Mouse (Mus musculus) thymus, postnatal 4 days (tissue): ENCODE results near the gene Atp6v1a.
A peak's percentile ranks its signal among the peaks of the same experiment; 100 is the strongest.

Experiments
- DNase-seq: peaks from one replicate; pipeline ENCODE4 v3.0.0; 2021

Atp6v1a gene

DNA sequence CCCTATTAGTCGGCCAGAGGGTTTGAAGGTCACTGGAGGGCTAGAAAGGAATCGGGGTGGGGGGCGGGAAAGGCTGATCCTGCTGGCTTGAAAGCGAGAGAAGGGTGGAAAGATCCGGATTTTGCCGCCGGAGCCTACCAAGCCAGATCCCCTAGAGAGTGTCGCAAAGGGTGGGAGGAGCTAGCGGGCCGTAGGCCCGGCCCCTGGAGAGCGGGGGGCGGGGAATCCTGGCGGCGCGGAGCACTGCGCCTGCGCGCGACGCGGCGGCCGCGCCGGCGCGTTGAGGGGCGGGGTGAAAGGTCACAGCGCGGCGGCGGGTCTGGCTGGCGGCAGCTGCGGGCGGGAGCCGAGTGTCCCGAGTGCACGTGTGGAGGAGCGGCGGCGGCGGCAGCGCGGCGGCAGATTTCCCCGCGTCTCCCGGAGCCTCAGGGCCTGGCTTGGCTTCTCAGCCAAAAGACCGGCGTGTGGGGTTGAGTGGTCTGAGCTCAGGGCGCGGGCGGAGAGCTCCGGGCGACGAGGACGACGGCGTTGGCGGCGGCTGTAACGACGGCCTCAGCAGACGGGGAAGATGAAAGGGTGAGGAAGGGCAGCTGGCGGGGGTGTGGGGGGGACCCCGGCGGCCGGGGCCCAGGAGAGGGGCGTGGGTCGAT, at the start of gene Atp6v1a, which contains the start of gene Naa50:
Gene Atp6v1a (minus strand): TSS at position 170 of the 650 bp plus-strand sequence.
Gene Naa50 (plus strand): TSS at position 295 of the 650 bp plus-strand sequence.
- peak; percentile 96 for DNase-seq

DNA sequence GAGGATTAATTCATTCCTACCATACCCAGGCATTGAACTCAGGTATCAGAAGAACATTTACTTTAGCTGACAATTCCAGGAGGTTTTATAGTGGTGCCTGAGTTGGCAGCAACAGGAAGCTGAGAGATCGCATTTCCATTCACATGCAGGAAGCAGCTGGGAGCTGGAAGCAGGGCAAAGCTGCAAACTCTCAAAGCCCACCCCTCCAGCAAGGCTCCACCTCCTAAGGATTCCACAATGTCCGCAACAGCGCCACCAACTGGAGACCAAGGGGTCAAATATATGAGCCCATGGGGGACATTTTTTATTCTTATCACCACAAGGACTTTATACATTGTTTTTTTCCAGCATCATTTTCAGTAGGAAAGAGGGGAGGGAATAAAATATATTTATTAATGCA, 49.3 kb upstream of the Atp6v1a start:
- no peak for DNase-seq

DNA sequence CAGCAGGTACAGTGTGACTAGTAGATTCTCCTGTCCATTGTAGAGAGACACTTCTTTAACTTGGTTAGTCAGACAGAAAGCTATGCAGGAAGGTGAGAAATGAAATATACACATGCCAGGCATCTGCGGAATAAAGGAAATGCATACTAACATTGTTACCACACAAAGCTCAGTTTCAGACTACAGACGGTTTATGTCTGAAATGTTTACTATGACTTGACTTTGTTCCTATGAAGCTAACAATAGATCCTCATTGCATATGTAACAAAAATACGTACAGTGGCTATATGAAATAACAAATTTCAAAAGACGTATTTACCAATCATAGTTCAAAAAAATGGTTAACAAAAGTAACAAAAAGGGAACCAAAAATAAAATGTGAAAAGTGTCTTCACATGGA, 47.7 kb upstream of the Atp6v1a start:
- DNase-seq: no peak

DNA sequence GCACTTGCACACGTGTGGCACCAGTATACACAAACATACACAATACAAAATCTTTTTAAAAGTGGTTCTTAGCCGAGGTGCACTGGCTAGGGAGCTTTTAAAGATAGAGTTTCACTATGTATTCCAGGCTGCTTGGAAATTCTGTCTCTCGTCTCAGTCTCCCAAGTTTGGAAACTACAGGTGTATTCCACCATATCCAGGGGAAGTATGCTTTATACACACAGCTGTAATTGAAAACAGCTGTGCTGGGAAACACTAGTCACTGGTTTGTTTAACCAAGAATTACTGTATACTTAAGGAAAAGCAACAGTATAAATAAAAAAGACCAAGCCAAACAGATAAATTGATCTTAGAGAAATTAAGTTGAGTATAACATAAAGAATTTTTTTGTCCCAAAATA, 45.3 kb upstream of the Atp6v1a start:
- no peak for DNase-seq

DNA sequence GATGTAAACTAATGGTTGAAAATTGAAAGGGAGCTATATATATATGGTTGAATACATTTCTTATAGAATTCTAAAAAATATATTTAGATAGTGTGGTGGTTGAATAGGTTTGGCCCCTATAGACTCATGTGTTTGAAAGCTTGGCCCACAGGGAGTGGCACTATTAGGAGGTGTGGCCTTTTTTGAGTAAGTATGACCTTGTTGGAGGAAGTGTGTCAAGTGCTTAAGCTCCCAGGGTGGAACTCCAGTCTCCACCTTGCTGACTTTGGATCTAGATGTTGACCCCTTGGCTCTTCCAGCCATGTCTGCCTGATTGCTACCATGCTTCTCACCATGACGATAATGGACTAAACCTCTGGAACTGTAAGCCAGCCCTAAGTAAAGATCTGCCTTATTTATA, 43.1 kb upstream of the Atp6v1a start:
- DNase-seq: no peak

DNA sequence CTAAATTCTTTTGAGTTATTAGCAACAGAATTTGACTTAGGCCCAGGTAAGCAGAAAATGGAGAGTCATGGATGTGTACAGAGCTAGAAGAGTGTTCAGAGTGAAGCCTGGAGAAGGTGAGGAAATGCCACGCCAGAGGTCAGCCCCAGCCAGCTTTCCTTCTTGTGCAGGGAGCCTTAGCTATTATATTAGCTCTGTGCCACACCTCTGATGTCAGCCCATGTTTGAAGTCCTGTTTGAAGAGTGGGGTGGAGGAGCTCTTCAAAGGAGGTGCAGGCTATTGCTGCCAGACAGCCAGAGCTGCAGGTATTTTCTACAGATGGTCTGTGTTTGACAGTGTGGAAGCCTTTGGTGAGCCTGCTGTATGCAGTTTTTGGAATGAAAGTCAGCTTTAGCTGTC, 39.0 kb upstream of the Atp6v1a start:
- DNase-seq: no peak

DNA sequence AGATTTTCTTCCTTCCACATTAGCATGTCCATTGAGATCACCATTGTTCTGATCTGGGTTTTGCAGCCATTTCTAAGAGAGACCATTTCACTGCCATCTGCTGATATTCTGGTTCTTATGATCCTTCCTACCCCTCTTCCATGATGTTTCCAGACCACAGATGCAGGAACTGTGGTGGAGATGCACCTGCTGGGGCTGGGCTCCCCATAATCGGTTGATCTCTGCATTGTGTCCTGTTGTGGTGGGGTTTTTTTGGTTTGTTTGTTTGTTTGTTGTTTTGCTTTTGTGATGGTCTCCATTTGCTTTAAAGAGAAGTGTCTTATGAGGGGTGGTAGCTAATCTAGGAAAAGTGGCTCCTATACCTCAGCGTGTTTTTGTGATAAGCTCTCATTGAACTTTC, 37.0 kb upstream of the Atp6v1a start:
- no peak for DNase-seq

DNA sequence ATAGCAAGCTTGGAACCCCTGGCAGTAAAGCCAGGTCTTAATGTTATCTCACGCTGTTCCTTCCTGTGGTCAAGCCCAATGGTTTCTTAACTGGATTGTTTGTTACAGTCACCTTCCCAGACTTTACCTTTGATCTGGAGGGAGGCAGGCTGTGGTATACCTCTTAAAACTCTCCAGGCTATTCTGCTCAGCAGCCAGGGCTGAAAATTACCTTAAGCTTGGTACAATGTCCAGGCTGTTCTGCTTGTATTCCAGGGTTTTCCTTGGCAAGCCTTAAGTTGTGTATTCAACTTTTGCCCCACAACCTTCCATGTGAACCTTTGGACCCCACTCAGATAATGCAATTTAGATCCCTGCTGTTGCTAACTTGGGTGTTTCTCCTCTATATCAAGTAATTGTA, 35.5 kb upstream of the Atp6v1a start:
- DNase-seq: no peak

DNA sequence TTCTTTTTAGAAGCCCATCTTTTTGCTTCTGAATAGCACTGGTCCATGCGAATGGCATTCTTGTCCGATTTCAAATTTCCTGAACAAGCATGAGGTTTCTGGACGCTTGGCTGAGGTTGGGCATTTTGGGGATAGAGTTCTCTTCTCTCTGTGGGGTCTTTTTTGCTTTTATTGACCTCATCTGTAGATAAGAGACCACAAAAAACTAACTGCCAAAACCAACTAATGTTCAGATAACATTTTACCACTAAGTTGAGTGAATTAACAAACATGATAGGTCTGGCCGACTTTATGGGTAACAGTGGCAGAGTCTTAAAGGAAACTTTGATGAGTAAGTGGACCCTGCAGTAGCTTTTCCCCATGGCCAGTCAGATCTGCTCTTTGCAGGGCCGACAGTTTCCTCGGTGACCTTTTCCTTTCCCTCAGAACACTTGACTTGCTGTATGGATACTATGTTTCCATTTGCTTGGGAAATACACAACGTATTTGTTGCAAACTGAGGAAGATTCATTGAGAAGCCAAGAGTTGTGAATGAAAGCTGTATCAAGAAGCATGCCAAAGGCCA, 34.5 kb upstream of the Atp6v1a start:
- no peak for DNase-seq

DNA sequence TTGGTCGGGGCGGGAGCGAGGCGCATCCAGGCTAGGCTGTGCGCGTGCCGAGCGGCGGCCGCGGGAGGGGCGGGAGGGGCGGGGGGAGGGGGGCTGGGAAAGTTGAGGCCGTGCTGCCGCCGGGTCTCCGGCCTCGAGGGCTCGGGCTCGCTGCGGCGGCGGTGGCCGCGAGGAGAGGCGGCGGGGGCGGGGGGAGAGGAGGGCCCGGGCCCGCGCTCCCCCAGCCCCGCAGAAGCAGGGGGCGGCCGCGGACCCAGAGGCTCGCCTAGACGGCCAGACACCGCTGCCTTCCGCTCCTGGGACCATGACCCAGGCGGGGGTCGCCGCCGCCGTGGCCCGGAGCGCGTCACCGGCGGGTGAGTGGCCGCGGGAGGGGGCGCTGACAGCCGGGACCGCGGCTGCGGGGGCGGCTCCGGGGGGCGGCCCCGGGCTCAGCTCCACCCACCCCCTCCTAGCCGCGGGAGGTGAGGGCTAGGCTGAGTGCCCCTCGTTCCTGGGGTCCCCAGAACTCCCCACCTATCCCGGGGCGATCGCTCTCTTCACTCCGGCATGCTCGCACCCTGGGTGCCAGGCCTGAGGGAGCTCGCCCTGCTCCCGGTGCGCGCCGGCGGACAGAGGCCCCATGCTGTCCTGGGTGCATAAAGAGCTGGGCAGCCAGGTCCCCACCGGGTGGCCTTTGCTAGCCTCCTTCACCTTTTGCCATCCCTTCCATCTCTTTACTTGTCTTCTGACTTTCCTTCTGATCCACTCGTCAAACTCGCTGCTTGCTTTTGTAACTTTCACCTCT, 33.8 kb upstream of the Atp6v1a start, which contains the start of gene Usf3:
Gene Usf3 (plus strand): TSS at position 92 of the 787 bp plus-strand sequence.
- peak; percentile 82 for DNase-seq

DNA sequence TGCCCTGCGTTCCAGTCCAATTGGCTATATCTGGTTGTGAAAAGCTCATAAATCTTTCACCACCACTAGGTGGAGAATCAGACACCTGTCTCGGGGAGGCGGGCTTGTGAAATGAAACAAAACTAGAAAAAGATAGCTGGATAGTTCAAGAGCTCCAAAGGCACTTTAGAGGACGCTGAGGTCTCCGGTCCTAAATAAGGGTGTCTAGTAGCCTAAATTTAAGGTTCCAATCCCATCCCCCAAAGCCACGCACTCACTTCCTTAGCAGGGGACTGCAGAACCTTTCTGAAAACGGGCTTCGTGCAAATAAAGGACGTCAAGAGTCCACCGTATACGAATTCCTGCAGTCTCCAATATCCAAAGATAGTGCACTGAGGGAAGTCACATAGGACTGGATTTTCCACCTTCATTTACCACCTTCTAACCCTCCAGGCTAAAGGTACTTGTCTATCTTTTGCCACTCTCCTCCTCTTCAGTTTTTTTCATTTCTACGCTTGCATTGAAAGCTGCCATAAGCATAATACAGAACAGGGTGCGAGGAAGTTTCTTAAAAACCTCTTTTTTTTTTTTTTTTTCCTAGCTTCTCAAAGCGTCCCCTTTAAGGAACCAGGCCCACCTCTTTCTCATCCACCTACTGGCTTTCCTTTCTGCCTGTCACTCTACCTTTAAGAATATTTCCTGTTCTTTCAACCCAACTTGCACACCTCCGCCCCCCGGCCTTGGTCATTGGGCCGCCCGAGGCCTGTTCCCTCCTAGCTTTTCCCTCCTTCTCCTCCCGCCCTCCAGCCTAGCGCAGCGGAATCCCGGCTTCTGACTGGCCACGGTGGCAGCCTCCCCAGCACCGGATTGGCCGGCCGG, 33.0 kb upstream of the Atp6v1a start:
- peak; percentile 96 for DNase-seq

DNA sequence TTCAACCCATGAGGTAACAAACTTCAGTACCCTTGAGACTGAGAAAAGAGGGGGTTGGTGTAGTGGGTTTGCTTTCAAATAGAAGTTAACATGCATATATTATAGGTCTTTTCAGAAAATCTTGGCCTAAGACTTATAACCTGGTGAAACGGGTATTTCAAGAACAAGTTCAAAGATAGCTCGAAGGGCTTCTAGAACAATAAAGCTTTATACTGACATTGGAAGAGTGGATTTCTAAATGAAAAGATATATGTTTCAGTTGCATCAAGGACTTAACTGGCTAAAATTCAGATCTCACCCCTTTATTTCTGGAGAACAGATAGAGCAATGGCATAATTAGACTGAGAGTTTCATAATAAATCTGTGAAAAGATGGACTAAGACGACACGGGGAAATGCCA, 29.5 kb upstream of the Atp6v1a start:
- DNase-seq: no peak

DNA sequence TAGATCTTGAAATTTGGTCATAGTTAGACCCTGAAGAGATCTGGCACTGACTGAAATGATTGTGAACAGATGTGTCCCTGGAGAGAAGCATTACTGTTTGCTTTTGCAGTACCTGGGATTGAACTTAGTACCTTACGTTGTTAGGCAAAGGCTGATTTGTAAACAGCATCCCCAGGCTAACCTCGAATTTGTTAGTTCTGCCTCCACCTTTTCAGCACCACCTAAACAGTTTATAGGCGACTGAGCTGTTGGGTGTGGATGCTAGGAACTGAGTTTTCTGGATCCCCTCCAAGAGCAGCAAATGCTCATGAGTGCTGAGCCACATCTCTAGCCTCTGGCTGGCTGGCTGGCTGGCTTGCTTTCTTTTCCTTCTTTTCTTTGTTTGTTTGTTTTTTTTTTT, 25.7 kb upstream of the Atp6v1a start:
- no peak for DNase-seq

DNA sequence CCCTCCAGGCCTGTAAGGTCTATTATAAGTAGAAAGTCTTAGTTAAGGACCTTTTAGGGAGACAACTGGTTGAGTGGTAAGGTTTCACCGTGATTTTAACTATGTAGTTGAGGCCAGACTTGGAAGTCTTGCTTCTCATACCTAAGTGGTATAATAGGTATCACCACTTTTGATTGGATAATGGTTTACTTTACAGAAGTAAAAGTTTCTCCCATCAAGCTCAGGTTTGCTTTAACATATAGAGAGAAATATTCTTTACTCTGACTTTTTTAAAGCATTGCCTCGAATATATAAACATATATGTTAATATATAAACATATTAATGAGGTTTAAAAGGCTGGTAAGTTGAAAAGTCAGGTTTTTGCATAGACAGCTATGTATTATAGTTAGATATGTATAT, 24.3 kb upstream of the Atp6v1a start:
- no peak for DNase-seq

DNA sequence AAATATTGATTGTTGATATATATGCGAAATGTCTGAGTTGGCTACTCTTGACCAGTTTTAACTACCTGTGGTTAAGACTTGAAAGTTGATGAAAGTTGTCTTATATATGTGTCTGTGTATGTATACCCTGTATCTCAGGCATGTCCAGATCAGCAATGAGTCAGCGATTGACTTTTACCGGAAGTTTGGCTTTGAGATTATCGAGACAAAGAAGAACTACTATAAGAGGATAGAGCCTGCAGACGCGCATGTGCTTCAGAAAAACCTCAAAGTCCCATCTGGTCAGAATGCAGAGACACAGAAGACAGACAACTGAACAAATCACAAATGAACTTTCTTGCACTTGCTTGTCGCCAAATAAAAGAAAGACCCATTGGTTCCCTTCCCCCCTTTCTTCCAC, 19.8 kb upstream of the Atp6v1a start:
- DNase-seq: no peak

DNA sequence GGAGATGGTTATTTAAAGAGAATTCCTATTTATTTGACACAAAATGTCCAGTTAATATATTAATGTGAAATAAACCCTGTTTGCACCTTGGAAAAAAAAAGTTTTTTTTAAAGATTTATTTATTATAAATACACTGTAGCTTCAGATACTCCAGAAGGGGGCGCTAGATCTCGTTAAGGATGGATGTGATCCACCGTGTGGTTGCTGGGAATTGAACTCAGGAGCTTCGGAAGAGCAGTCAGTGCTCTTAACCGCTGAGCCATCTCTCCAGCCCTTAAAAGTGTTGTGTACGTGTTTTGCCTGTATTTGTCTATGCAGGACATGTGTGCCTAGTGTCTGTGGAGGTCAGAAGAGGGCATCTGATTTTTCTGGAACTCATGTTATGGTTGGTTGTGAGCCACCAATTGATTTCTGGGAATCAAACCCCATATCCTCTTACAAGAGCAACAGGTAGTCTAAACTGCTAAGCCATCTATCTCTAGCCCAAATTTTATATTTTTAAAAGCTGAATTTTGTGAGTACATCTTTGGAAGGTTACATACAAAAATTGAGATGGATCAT, 15.1 kb upstream of the Atp6v1a start:
- no peak for DNase-seq

DNA sequence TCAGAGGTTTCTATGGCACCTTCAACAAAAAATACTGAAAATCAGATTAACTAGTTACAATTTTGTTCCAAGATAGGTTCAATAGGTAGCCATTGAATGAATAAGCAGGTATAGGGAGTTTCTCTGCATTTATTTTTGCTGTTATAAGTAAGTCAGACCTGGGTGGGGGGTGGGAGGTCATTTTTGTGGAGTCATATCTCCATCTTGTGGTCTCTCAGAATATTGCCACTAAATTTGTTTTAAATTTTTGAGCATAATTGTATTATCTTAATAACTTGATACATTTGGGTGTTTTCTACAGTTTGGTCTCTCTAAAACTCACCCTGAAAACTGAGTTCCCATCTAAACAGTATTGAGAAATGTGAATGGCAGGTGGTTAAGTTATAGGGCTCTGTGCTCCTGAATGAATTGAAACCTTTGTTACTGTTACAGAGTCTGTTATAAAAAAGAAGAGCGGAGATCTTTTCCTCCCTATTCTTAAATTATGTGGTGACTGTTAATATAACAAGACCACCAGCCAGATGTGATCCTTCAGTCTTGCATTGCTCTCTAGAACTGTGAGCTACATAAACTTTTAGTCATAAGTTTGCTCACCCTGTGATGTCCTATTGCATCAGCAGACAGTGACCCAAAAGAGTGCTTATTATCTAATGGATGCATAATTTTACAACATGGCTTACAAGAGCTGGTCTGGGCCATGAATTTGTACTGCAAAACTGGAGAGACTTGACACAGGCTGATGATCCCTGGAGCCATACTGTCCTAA, 9.7 kb upstream of the Atp6v1a start:
- no peak for DNase-seq

DNA sequence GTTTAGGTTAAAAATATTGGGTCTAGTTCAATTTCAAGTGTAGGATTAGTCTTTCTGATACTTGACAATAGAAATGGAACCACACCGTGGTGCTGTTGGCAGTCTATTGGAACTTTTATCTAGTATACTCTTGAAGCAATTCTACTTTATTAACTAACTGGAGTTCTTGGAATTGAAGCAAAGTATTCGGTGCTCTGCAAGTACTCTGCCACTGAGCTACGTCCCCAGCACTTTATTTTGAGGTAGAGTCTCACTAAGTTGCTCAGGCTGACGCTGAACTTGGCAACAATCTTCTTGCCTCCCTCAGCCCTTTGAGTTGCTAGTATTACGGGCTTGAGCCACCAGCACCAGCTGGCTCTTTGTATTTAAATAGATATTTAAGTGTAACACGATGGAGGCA, 2.0 kb upstream of the Atp6v1a start:
- no peak for DNase-seq

DNA sequence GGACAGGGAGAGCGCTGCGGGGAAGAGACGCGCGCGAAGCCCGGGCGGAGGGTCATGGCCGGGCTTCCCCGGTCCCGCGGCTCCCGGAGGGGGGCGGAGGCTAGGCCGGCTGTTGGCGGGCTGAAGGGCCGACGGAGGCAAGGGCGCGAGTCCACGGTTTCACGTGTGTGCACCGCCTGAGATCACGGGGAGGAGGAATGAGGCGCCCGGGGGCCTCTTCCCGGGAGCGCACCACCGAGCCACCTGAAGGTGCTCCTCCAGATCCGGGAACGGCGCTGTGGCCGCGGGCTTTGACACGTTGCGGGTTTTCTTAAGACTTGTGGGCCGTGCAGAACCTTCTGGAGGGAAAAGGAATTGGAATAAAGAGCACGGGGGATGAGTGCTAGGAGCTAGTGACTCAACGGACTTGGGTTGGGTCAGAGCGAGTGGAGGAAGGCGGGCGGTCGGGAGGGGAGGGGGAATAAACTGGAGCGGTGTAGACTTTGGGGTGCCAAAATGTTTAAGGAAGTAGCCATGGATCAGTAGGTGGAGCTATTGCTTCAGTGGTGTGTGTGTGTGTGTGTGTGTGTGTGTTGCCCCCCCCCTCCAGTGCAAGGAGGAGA, 782 bp upstream of the Atp6v1a start:
- peak; percentile 73 for DNase-seq

DNA sequence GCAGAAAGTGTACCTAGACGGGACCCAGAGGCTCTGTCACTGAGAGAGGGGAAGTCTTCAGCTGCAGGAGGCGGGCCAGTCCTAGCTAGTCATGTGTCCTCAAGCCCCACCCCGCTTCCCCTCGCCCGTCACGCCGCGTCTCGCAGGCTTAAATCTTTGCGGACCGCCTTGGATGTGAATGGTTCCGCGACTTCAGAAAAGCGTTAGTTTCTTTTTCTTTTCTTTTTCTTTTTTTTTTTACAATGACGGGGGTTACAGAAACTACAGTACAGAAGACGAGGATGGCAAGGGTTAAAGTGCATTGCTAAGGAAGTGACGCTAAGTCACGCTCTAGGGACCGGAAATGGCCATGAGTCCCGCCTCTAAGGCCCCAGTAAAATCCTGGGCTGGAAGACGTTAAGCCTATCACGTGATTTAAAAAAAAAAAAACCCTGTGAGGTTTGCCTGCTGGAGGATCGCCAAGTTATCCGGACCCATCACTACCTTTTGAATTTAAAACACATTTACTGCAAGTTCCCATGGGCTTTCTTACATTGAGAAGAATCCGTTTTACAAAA, 448 bp downstream of the Atp6v1a start:
- DNase-seq: peak; percentile 86

DNA sequence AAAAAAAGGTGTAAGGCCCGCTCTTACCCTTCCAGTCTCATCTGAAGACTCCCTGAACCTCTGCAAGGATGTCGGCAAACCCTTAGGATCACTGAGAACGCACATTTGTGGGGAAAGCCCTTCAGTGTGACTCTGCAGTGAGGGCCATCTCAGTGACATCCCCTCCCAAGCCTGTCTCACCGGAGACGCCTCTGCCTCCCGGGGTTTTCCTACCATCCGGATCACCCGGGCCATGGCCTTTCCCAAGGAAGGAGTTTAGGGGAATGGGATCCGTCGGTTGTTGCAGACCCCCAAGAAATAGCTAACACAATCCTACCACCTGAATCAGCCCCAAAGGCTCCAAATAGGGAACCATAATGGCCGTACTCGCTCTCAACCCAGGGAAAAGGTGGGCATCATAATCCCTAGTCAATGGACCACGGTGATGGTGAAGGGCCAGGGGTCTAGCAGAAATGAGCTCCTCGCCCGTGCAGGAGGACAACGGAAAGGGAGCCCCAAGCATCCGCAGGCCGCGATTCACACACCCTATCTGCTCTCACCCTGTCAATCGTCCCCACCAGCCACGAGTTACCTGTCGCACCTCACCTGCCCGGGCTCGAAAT, 1.0 kb downstream of the Atp6v1a start:
- peak; percentile 40 for DNase-seq
